Mouse (Mus musculus): Measurements from ENCODE around the gene Pnpla7. TPM values are rescaled to one million over a fixed set of nuclear protein-coding genes. Genes with fewer than 3 reads are reported as not detected.
A peak's percentile ranks its signal among the peaks of the same experiment; 100 is the strongest.

Gene Pnpla7
- total and polyA plus RNA-seq, 3 experiments = 18.5 to 26.1 (median 23.4) TPM

DNA sequence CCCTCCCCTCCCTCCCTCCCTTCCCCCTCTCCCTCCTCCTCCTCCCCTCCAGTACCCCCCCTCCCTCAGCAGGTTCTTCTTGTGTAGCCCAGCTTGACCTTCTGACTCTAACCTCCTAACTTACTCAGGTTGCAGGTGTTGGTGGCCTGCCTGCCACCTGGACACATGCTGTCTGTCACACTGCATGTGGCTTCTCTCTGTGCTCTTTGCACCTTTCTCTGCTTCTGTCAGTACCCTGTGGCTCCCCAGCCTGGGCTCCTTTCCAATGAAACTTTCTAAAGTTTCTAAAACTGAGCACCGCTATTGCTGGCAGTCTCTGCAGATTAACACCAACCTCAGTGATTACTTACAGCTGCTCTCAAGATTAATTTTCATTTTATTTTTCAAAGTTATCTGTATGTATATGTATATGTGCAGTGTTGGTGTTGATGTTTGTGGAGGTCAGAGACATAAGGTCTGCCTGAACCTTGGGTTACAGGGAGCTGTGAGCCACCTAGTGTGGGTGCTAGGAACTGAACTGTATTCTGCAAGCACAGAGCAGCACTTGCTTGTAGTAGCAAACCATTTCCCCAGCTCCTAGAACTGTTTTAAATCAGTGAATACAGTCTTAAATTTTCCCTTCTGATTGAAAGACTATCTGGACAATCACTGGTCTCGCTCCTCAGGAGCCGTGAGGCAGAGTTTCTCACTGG, 24.9 kb downstream of the Pnpla7 start:
- in situ Hi-C loops (cut with MboI; ENCODE audit: low pct_ligation_motif_present, low pct_unique_long_range_greater_than_20kb, low sequenced_read_pairs) = no loop called here
- peak; percentile 25 for DNase-seq (ENCODE audit: extremely low read depth)
- H3K36me3 ChIP-seq (replicated peaks in 1 of 2; ENCODE audit: control insufficient read depth in 1 of 2, insufficient read depth in 1 of 2, low read length in 1 of 2) = peaks cover 35 to 78% of the 10 kb centered on the region in 2 experiments
- H3K4me1 ChIP-seq (ENCODE audit: control insufficient read depth in 1 of 2, insufficient read depth in 2 of 2) = no peaks in the 10 kb centered on the region
- H3K9ac ChIP-seq (ENCODE audit: insufficient read depth, low read depth) = no peak overlapping the region
- no peaks in the 10 kb centered on the region for H3K79me2 ChIP-seq (replicated peaks; ENCODE audit: control insufficient read depth, extremely low read depth, insufficient read depth, poor library complexity, severe bottlenecking)
- no peak overlapping the region for H3K4me3 ChIP-seq (replicated peaks in 1 of 3; ENCODE audit: low read depth in 2 of 3, low read length in 2 of 3, poor library complexity in 1 of 3)
- H3K4me2 ChIP-seq (ENCODE audit: insufficient read depth, low read depth, poor library complexity, severe bottlenecking) = no peak overlapping the region
- H3K27ac ChIP-seq (ENCODE audit: insufficient read depth, low read depth) = no peak overlapping the region
- H3K27me3 ChIP-seq (replicated peaks) = no peaks in the 10 kb centered on the region
- dilution Hi-C loops (cut with MboI; ENCODE audit: extremely low pct_ligation_motif_present, extremely low pct_unique_long_range_greater_than_20kb, low sequenced_read_pairs) = no loop called here
- peak; percentile 44 to 69; a peak in 3 of 4 replicates for TF ChIP-seq CTCF (conservative IDR thresholded peaks at IDR 0.05 in 1 of 2, IDR thresholded peaks at IDR 0.05 in 1 of 2; ENCODE audit: low read depth in 2 of 2, low read length in 2 of 2)
- TF ChIP-seq RAD21 (IDR thresholded peaks at IDR 0.05; ENCODE audit: low read depth, low read length) = peak; percentile 54
- peak; percentile 67 for TF ChIP-seq SMC3 (IDR thresholded peaks at IDR 0.05; ENCODE audit: low read depth, low read length)
- no peak for TF ChIP-seq CHD2 (IDR thresholded peaks at IDR 0.05; ENCODE audit: low read length)
- no peaks in the 10 kb centered on the region for H3K9me3 ChIP-seq (replicated peaks; ENCODE audit: low read length)

DNA sequence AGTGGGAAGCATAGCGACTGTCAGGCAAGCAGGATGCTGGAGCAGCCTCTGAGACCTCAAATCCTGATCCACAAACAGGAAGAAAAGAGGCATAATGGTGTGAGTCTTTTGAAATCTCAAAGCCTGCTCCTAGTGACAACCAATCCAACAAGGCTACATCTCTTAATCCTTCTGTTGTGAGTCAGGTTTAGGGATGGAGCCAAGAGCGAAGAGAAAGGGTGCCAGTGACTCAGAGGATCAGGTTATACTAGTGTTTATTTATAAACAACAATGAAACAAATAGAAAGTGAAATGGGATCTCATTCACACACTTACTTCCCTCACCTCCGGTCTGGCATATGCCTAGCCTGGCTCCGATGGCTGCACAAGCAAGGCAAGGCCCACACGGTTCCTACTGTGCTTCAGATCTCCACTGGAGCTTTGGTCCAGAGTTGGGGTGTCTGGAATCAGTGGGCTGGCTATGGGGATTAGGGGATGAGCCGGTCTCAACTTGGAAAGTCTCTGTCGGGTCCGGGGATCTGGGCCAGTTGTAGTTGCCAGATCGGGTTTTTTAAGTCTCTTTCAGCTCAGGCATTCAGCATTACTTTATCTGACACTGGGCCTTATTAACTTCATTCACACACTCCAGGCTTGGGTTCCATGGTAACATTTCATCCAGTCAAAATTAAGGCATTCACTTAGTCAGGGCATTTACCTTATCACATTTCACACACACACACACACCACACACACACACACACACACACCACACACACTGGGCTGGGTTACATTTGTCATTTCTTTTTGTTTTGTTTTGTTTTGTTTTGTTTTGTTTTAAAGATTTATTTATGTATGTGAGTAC, 28.3 kb downstream of the Pnpla7 start:
- H3K4me3 ChIP-seq (replicated peaks in 1 of 3; ENCODE audit: low read depth in 2 of 3, low read length in 2 of 3, poor library complexity in 1 of 3) = no peak overlapping the region
- no peaks in the 10 kb centered on the region for H3K27me3 ChIP-seq (replicated peaks)
- in situ Hi-C loops (cut with MboI; ENCODE audit: low pct_ligation_motif_present, low pct_unique_long_range_greater_than_20kb, low sequenced_read_pairs) = no loop called here
- H3K36me3 ChIP-seq (replicated peaks in 1 of 2; ENCODE audit: control insufficient read depth in 1 of 2, insufficient read depth in 1 of 2, low read length in 1 of 2) = peaks cover 19 to 64% of the 10 kb centered on the region in 2 experiments
- no peak overlapping the region for H3K9ac ChIP-seq (ENCODE audit: insufficient read depth, low read depth)
- no peaks in the 10 kb centered on the region for H3K4me1 ChIP-seq (ENCODE audit: control insufficient read depth in 1 of 2, insufficient read depth in 2 of 2)
- no peak overlapping the region for H3K27ac ChIP-seq (ENCODE audit: insufficient read depth, low read depth)
- no peak for DNase-seq (ENCODE audit: extremely low read depth)
- dilution Hi-C loops (cut with MboI; ENCODE audit: extremely low pct_ligation_motif_present, extremely low pct_unique_long_range_greater_than_20kb, low sequenced_read_pairs) = no loop called here
- TF ChIP-seq EP300 (IDR thresholded peaks at IDR 0.05; ENCODE audit: low read length) (no peak), POLR2A (IDR thresholded peaks at IDR 0.05; ENCODE audit: low read depth, low read length) (no peak), SIN3A (IDR thresholded peaks at IDR 0.05; ENCODE audit: low read length) (no peak), RAD21 (IDR thresholded peaks at IDR 0.05; ENCODE audit: low read depth, low read length) (no peak)
- no peaks in the 10 kb centered on the region for H3K9me3 ChIP-seq (replicated peaks; ENCODE audit: low read length)
- no peak overlapping the region for H3K4me2 ChIP-seq (ENCODE audit: insufficient read depth, low read depth, poor library complexity, severe bottlenecking)
- no peaks in the 10 kb centered on the region for H3K79me2 ChIP-seq (replicated peaks; ENCODE audit: control insufficient read depth, extremely low read depth, insufficient read depth, poor library complexity, severe bottlenecking)

DNA sequence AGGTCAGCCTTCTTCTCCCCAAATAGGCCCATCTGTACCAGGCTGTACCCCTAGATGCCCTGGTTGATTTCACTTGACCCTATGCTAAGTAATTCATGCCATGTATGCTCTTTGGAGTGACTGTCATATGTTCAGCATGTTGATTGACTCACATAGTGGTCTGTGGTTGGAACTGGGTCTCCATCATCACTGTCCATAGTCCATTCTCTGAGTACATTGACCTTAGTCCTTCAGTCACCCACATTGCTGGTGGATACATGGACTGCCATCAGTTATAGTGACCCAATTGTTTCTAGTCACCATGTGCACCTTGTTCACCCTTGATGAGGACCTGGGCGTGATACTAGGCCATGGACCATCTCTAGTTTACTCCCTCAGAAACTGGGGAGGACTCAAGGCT, 30.9 kb downstream of the Pnpla7 start:
- no peak overlapping the region for H3K9ac ChIP-seq (ENCODE audit: insufficient read depth, low read depth)
- no peak for DNase-seq (ENCODE audit: extremely low read depth)
- no peak overlapping the region for H3K4me3 ChIP-seq (replicated peaks in 1 of 3; ENCODE audit: low read depth in 2 of 3, low read length in 2 of 3, poor library complexity in 1 of 3)
- H3K4me1 ChIP-seq (ENCODE audit: control insufficient read depth in 1 of 2, insufficient read depth in 2 of 2) = no peaks in the 10 kb centered on the region
- no peak overlapping the region for H3K4me2 ChIP-seq (ENCODE audit: insufficient read depth, low read depth, poor library complexity, severe bottlenecking)
- no peaks in the 10 kb centered on the region for H3K79me2 ChIP-seq (replicated peaks; ENCODE audit: control insufficient read depth, extremely low read depth, insufficient read depth, poor library complexity, severe bottlenecking)
- no peak for TF ChIP-seq MYC (IDR thresholded peaks at IDR 0.05; ENCODE audit: low read depth, low read length)
- no peak for TF ChIP-seq PAX5 (IDR thresholded peaks at IDR 0.05; ENCODE audit: low read length)
- TF ChIP-seq ZNF384 (IDR thresholded peaks at IDR 0.05; ENCODE audit: low read depth, low read length) = no peak
- TF ChIP-seq CTCF (conservative IDR thresholded peaks at IDR 0.05 in 1 of 2, IDR thresholded peaks at IDR 0.05 in 1 of 2; ENCODE audit: low read depth in 2 of 2, low read length in 2 of 2) = no peak
- TF ChIP-seq SIN3A (IDR thresholded peaks at IDR 0.05; ENCODE audit: low read length) = no peak
- no peak for TF ChIP-seq TBP (conservative IDR thresholded peaks at IDR 0.05; ENCODE audit: low read depth, low read length)
- no peak for TF ChIP-seq IRF4 (IDR thresholded peaks at IDR 0.05; ENCODE audit: low read depth, low read length)
- in situ Hi-C loops (cut with MboI; ENCODE audit: low pct_ligation_motif_present, low pct_unique_long_range_greater_than_20kb, low sequenced_read_pairs) = no loop called here
- dilution Hi-C loops (cut with MboI; ENCODE audit: extremely low pct_ligation_motif_present, extremely low pct_unique_long_range_greater_than_20kb, low sequenced_read_pairs) = no loop called here
- H3K9me3 ChIP-seq (replicated peaks; ENCODE audit: low read length) = no peaks in the 10 kb centered on the region
- H3K27ac ChIP-seq (ENCODE audit: insufficient read depth, low read depth) = no peak overlapping the region
- peaks cover 21 to 60% of the 10 kb centered on the region in 2 experiments for H3K36me3 ChIP-seq (replicated peaks in 1 of 2; ENCODE audit: control insufficient read depth in 1 of 2, insufficient read depth in 1 of 2, low read length in 1 of 2)
- no peaks in the 10 kb centered on the region for H3K27me3 ChIP-seq (replicated peaks)
